Mouse (Mus musculus): ENCODE measurements around the gene Pip5k1a.

DNA sequence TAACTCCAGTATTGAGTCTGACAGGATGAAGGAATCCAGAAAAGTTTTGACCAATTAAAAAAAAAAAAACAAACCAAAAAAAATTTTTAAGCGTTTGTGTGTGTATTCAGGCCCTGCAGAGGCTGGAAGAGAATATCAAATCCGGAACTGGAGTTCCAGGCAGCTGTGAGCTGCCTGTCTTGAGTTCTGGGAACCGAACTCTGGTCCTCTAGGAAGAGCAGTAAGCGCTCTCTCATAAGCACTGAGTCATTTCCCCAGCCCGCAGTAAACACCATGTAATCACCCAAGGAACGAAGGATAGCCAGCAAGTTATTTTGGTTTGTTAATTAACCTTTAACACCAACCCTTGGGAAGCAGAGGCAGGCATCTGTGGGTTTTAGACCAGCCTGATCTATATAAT, 63.5 kb downstream of the Pip5k1a start:
- no peak for TF ChIP-seq GATA1 (IDR thresholded peaks at IDR 0.05; ENCODE audit: low read length)
- no peak for TF ChIP-seq TAL1 (IDR thresholded peaks at IDR 0.05; ENCODE audit: low read length)
